Mouse (Mus musculus): ENCODE data around the gene Nmnat2.
A peak's percentile ranks its signal among the peaks of the same experiment; 100 is the strongest.

Gene Nmnat2

DNA sequence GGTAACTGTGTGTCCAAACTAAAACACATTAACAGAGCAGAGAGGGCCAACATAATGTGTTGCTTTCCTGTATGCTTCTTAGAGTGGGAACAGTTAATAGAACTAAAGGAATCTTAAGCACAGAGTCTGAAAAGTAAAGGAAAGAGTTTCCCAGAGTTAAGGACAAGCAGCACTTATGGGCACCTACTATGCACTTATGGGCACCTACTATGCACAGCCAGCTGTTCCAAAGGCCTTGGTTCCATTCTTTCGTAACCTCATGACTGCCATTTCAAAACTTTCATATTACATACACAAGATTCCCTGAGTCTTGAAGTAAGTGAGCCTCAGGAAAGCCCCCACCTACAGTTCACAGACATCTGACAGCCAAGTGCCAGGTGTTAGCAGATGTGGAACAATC, 64.3 kb downstream of the Nmnat2 start:
- no peak for DNase-seq (ENCODE audit: low read depth, low spot score)

GRCm38 (mm10) chr1:153019623-153020022, 64.8 kb downstream of the Nmnat2 start:
- DNase-seq (ENCODE audit: low read depth, low spot score) = no peak

DNA sequence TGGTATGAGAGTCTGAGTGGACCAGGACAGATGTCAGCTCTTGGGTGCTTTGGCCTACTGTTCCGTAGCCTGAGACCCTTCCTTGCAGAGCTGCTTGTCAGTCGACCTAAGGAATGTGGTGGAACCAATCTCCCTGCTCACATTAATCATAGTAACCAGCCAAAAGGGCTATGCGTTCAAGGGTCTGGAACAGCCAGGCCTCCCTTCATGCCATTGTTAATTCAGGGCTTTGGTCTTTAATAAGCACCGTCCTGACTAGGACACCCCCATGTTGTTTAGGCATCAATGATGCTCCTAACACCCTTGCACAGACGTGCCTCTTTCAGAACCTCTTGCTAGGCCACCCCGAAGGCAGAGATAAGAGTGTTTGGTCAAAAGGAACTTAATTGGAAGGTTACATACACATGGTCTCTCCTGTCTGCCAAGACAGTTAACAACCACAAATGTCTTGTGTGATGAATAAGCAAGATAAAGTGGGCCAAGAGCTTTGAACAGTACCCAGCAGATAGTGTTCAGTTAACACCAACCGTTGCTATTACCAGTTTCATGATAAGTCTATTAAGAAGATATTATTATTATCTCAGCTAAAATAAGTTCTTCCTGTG, 66.3 kb downstream of the Nmnat2 start:
- DNase-seq (ENCODE audit: low read depth, low spot score) = no peak

- DNase-seq (ENCODE audit: low read depth, low spot score) = no peak
Observed at GRCm38 (mm10) chr1:153023018-153023417, 68.2 kb downstream of the Nmnat2 start.

DNA sequence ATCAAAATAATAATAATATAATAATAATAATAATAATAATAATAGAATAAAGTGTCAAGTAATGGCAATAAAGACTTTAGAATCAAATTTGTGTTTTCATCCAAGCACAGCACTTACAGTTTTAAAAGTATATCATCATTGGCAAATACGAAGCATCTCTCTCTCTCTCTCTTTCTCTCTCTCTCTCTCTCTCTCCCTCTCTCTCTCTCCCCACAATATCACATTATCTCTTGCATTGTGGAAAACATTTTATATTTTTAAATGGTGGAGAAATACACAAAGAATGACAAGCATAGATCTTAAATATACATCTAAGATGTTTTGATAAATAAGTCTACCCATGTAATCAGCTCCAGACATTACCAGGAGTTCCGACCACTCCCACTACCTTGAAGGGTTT, 69.1 kb downstream of the Nmnat2 start:
- DNase-seq (ENCODE audit: low read depth, low spot score) = no peak

DNA sequence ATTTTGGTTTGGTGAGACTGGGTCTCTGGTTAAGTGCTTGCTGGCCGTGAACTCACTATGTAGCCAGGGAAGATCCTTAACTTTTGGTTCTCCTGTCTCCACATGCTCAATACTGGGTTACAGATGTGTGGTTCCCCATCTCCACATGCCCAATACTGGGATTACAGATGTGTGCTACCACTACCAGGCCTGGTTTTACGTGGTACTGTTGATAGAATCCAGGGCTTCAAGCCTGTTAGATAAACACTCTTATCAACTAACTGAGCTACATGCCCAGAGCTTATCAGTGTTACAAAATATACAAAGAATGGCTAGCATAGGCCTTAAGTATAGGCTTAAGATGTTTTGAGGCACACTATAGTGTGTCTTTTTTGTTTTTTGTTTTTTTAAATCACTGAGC, 69.7 kb downstream of the Nmnat2 start:
- no peak for DNase-seq (ENCODE audit: low read depth, low spot score)

- DNase-seq (ENCODE audit: low read depth, low spot score) = no peak
Observed at GRCm38 (mm10) chr1:153031345-153031744, 76.6 kb downstream of the Nmnat2 start.

- no peak for DNase-seq (ENCODE audit: low read depth, low spot score)
Observed at GRCm38 (mm10) chr1:153031954-153032353, 77.2 kb downstream of the Nmnat2 start.

- no peak for DNase-seq (ENCODE audit: low read depth, low spot score)
Observed at GRCm38 (mm10) chr1:153033145-153033908, 78.5 kb downstream of the Nmnat2 start.

DNA sequence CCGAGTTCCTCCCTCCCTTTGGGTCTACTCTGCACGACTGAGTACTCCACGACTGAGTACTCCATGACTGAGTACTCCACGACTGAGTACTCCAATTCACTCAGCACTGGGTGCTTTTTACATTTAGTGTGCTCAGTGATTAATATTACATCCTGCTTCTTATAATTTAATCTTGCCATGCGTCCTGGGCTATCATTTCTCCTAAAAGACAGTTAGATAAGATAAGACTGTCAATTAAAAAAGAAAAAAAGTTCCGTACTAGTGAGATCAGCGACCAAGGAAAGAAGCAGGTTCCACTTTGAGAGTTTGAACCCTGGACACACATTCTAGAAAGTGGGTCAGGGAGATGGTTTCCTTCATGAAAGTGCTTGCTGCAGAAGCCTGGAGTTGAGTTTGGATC, 79.3 kb downstream of the Nmnat2 start:
- DNase-seq (ENCODE audit: low read depth, low spot score) = no peak

- peak; percentile 74 for DNase-seq (ENCODE audit: low read depth, low spot score)
Observed at GRCm38 (mm10) chr1:153035328-153035944, 80.6 kb downstream of the Nmnat2 start.

DNA sequence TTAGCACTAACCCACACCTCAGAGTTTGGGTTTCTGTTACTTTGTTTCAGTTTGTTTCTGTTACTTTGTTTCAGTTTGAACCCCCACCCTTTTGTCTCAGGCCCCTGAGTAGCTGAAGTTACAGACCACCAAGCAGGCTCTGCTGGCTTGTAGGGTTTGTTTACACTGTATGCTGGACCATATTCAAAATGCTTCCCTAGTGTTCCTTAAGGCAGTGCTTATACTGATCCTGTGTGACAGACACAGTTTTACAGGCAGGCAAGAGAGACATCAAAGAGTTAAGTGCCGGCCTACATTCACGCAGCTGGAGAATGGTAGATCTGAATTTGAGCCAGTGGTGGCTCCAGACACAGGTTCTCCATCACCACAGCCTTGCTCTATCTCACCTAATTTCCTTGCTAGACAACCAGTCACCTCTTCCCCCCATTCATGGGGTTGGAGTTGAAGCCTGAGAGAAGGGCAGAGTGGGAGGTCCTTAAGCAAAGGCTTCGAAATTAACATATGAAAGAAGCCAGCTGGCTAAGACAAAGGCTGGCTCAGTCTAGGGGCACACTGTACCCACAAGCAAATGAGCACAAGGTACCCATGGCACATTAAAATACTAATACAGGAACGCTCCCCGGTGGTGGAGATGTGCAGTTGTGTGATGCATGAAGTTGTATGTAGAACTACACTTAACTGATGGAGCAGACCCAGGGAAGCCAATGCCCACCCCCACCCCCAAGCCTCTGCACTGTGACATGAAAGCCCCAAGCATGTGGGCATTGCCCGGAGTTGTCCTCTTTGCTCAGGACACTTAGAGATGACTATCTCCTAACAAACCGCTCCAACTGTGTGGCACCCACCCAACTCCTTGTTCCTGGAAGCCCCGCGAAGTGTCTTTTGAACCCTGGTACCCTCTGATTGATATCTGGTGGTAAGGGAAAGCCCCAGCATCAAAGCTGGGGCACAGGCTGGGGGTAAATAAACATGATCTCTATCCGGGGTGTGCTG, 82.9 kb downstream of the Nmnat2 start:
- no peak for DNase-seq (ENCODE audit: low read depth, low spot score)

- DNase-seq (ENCODE audit: low read depth, low spot score) = peak; percentile 96
Observed at GRCm38 (mm10) chr1:153040091-153040490, 85.3 kb downstream of the Nmnat2 start.

DNA sequence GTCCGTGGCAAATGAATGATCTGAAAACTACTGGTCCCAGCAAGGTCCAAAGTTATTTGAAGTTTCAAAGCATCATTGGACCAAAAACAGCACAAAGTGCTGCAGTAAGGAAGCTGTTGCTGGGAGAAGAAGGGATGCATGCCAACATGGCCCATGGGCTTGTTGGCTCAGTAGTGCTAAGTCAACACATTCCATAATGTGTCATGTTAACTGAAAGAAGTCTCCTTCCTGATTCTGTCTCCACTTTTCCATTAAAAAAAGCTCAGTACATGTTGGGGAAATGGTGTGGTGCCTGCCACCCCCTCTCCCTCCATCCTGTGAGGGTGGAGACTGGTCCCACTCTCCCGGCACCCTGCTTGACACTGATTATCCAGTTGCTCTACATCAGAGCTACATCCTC, 86.3 kb downstream of the Nmnat2 start:
- peak; percentile 83 for DNase-seq (ENCODE audit: low read depth, low spot score)

DNA sequence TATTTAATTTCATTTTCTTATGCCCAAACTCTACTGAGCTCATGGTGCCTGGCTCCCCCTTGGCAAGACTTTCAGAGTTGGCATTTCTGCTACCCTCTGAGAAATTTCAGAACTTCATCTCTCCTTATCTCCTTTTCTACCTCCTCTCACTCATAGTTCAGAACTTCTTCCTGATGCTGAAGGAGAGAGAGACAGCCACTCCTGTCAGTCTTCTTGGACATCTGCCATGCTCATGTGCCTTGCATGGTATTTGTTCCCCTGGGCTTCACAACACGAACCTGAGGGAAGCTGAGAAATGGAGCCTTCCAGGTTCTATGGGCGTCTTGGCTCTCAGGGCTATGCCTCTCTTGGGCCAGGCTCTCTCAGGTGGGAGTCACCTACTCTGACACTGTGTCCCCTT, 87.5 kb downstream of the Nmnat2 start:
- peak; percentile 46 for DNase-seq (ENCODE audit: low read depth, low spot score)

DNA sequence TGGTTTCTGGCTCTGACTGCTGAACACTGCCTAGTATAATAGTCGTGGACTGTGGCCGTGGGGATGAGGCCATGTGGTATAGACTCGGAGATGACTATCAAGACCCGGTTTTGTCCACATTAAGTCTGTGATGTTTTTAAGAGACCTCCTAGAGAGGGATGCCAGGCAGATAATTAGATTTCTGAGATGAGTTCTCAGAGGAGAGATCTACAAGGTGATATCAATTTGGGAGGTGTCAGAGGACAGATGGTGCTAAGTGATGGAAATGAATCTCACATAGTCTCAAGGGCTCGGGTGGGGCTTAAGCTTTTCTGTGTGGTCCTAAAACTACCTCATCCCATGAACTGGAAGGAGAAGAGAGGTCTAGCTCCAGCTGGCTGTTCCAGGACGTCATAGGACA, 88.5 kb downstream of the Nmnat2 start:
- no peak for DNase-seq (ENCODE audit: low read depth, low spot score)

DNA sequence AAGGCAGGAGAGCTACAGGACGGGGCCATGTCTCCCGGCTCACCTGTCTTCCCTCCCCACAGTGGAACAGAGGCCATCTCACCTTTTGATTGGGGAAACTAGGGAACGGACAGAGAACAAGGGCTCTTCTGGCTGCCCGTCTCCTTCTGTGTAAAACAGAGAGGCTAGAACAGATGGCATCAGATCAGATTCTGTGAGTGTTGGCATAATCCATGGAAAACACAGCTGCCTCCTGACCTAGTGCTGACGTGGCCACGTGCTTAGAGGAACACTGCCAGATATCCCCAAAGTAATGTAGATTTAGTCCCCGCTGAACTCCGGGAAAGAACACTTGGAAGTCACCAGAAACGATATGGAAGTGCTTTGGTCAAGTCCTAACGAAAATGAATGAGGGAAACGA, 90.6 kb downstream of the Nmnat2 start:
- no peak for DNase-seq (ENCODE audit: low read depth, low spot score)

- DNase-seq (ENCODE audit: low read depth, low spot score) = peak; percentile 82
Observed at GRCm38 (mm10) chr1:153048147-153048878, 93.5 kb downstream of the Nmnat2 start.

DNA sequence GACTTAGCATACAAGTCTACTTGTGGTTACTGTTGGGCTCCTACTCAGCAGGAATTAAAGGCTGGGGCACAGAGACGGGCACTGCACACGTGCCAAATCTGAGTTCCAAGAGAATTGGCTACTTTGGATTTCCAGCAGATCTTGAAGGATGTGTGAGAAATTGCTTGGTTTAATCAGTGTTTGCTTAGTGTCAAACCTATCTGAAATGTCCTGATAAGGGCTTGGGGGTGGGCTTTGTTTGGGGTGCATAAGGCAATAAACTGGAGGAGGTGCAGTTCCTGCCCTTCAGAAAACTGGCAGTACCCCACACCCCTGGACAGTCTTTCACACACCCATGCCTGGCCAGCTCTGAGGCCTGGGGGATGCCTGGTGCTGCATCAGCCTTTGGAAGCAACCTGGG, 94.7 kb downstream of the Nmnat2 start:
- peak; percentile 36 for DNase-seq (ENCODE audit: low read depth, low spot score)

- no peak for DNase-seq (ENCODE audit: low read depth, low spot score)
Observed at GRCm38 (mm10) chr1:153051474-153051873, 96.7 kb downstream of the Nmnat2 start.

- DNase-seq (ENCODE audit: low read depth, low spot score) = no peak
Observed at GRCm38 (mm10) chr1:153053619-153054018, 98.8 kb downstream of the Nmnat2 start.

Measured in 3T3-L1 (cell line).